8 mouse cellular contexts compared by ENCODE assay signal in the genomic region with DNA sequence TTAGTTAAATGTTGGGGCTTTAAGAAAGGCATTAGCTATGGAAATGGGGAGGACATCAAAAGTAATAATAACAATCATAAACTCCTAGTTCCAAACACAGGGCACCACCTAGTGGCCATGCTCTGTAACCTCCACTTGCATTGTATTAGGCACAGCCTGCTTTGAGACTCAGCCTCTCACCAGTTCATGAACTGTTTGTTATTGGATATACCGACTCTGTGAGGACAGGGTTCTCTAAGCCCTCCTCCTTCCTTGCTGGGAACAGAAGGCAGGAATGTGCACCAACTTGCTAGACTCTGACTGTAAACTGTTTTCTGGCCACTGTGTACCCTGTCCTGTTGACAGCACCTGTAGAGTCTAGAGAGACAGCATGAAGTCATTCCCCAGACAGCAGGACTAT.
DNase-seq lines count a peak whose midpoint lies in the region; ATAC-seq lines count a peak whose summit lies in the region.

No protein-coding gene starts in this region.

- no peak overlapping the region for H3K27ac ChIP-seq in heart, embryonic 16.5 days (ENCODE audit: low read length)
- no peak overlapping the region for H3K27ac ChIP-seq in heart, embryonic 12.5 days (ENCODE audit: poor library complexity, severe bottlenecking)
- no peak overlapping the region for H3K27ac ChIP-seq in stomach, embryonic 14.5 days (ENCODE audit: low read length)

- 43% methylated on average over 1 of the region's 1 CpGs for WGBS in heart, embryonic 16.5 days
- WGBS in heart, embryonic 12.5 days, result 46% methylated on average over 1 of the region's 1 CpGs
- WGBS in stomach, embryonic 14.5 days, result 26% methylated on average over 1 of the region's 1 CpGs

- no peaks in the 10 kb centered on the region for H3K4me1 ChIP-seq in heart, embryonic 16.5 days (ENCODE audit: control insufficient read depth, insufficient read depth, low read length)
- no peaks in the 10 kb centered on the region for H3K4me1 ChIP-seq in heart, embryonic 12.5 days (replicated peaks)
- no peaks in the 10 kb centered on the region for H3K4me1 ChIP-seq in stomach, embryonic 14.5 days (ENCODE audit: control insufficient read depth, insufficient read depth, low read length)

- H3K9ac ChIP-seq in heart, embryonic 16.5 days (ENCODE audit: low read length), result no peak overlapping the region
- H3K9ac ChIP-seq in heart, embryonic 12.5 days, result no peak overlapping the region
- no peak overlapping the region for H3K9ac ChIP-seq in stomach, embryonic 14.5 days (replicated peaks; ENCODE audit: low read depth, low read length)

- H3K27me3 ChIP-seq in heart, embryonic 16.5 days (ENCODE audit: control insufficient read depth, insufficient read depth, low read length), result no peaks in the 10 kb centered on the region
- no peaks in the 10 kb centered on the region for H3K27me3 ChIP-seq in heart, embryonic 12.5 days (replicated peaks)
- H3K27me3 ChIP-seq in stomach, embryonic 14.5 days (ENCODE audit: control insufficient read depth, insufficient read depth, low read length), result no peaks in the 10 kb centered on the region

- H3K36me3 ChIP-seq in heart, embryonic 16.5 days (ENCODE audit: control insufficient read depth, insufficient read depth), result peaks cover 39% of the 10 kb centered on the region
- H3K36me3 ChIP-seq in heart, embryonic 12.5 days, result peaks cover 74% of the 10 kb centered on the region
- H3K36me3 ChIP-seq in stomach, embryonic 14.5 days (ENCODE audit: control insufficient read depth, insufficient read depth, low read length), result peaks cover 51% of the 10 kb centered on the region

- H3K4me3 ChIP-seq in heart, embryonic 16.5 days (ENCODE audit: low read length), result no peak overlapping the region
- H3K4me3 ChIP-seq in heart, embryonic 12.5 days, result no peak overlapping the region
- no peak overlapping the region for H3K4me3 ChIP-seq in stomach, embryonic 14.5 days (ENCODE audit: low read depth, low read length)

- H3K4me2 ChIP-seq in heart, embryonic 16.5 days (ENCODE audit: low read depth, low read length), result no peak overlapping the region
- H3K4me2 ChIP-seq in heart, embryonic 12.5 days, result no peak overlapping the region
- no peak overlapping the region for H3K4me2 ChIP-seq in stomach, embryonic 14.5 days (replicated peaks; ENCODE audit: low read depth, low read length)

- ATAC-seq in heart, embryonic 16.5 days (replicated peaks; ENCODE audit: extremely low read depth, insufficient read depth, low FRiP score), result peak; percentile 55
- ATAC-seq in heart, embryonic 12.5 days (ENCODE audit: insufficient number of reproducible peaks, low FRiP score), result no peak
- ATAC-seq in erythroid progenitor cell, adult 5-6 weeks (replicated peaks; ENCODE audit: low FRiP score, poor library complexity, severe bottlenecking), result 0 out of 2 replicates have a peak, but pooled peaks have one; percentile 46
- ATAC-seq in megakaryocyte, adult 5-6 weeks (ENCODE audit: poor library complexity, severe bottlenecking), result peak; percentile 66; the same call in 1 of the 2 replicates
- ATAC-seq in stomach, embryonic 14.5 days (ENCODE audit: insufficient number of reproducible peaks, insufficient read depth, low FRiP score, low read depth), result 0 out of 2 replicates have a peak, but pooled peaks have one; percentile 49

- peak; percentile 53 for DNase-seq in CD4-positive helper T cell, adult 2 months (ENCODE audit: low read depth, low spot score)
- DNase-seq in adrenal gland, postnatal 10 days, result peak; percentile 75
- DNase-seq in kidney, adult 9 months, result peak; percentile 67

- H3K9me3 ChIP-seq in heart, embryonic 16.5 days (replicated peaks; ENCODE audit: control insufficient read depth, low read length), result peaks cover 6% of the 10 kb centered on the region
- peaks cover 6% of the 10 kb centered on the region for H3K9me3 ChIP-seq in heart, embryonic 12.5 days (replicated peaks)
- H3K9me3 ChIP-seq in stomach, embryonic 14.5 days (ENCODE audit: control insufficient read depth, low read depth, low read length), result no peaks in the 10 kb centered on the region
